Mouse (Mus musculus): ENCODE data around the gene Col23a1. TPM values are rescaled to one million over a fixed set of nuclear protein-coding genes. Genes with fewer than 3 reads are reported as not detected.
A peak's percentile ranks its signal among the peaks of the same experiment; 100 is the strongest.
"Not testable (repeated sequence)": the region's sequence is repeated elsewhere in the genome, so short reads cannot be mapped to it uniquely, and the experiment has no call there.

The Col23a1 gene
- polyA plus RNA-seq, 1 experiment from 2014 or later, result 5.2 TPM

- Histone ChIP-seq H3K27ac (ENCODE audit: low read depth, low read length) (peak within 1 kb of the TSS; percentile 93), H3K27me3 (ENCODE audit: control insufficient read depth, insufficient read depth, low read length) (no peaks in the 10 kb centered on the region), H3K4me1 (ENCODE audit: control insufficient read depth, insufficient read depth, low read length) (peaks cover 13% of the 10 kb centered on the region), H3K4me3 (ENCODE audit: low read depth, low read length) (peak within 1 kb of the TSS; percentile 98), H3K9ac (replicated peaks; ENCODE audit: low read depth, low read length) (peak within 1 kb of the TSS; percentile 99), H3K9me3 (ENCODE audit: control insufficient read depth, low read length) (no peaks in the 10 kb centered on the region), H3K4me2 (ENCODE audit: low read depth, low read length) (peak within 1 kb of the TSS; percentile 81), H3K36me3 (ENCODE audit: control insufficient read depth, insufficient read depth, low read length) (peaks cover 37% of the 10 kb centered on the region)
- under 1% methylated on average over 85 of the region's 91 CpGs for WGBS
- ATAC-seq (ENCODE audit: low read depth), result peak; percentile 95
Measured at GRCm38 (mm10) chr11:51606447-51607095, 316.9 kb downstream of the Col23a1 start, which contains the start of gene Hnrnpab. Hnrnpab (minus strand) TSS chr11:51606847.

DNA sequence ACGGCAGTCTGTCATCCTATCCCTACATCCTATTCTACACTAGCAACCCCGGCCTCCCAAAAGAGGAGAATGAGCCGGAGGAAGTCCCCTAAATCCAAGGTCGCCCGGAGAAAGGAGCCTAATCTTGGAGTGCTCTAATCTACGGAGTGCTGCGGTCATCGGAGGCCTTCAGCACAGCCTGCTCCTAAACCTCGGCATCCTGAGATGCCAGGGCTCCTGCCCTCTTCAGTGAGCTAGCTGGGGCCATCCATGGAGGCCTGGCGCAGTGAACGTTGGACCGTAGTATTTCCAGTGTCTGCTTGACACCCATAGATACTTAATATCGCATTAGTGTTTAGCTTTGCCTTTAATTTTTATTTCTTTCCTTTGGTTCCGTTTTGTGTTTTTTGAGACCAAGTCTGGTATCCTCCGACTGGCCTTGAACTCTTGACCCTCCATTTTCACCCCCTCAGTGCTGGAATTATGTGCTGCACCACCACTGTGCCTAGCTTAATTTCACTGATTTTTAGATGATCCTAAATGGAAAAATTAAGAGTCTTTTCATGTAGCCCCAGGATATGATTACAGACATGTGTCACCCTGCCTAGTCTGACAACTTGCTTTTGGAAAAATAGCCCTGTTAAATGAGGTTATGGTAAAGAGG is 317.5 kb downstream of the Col23a1 start:
- whole genome bisulfite sequencing, result 8% methylated on average over 15 of the region's 15 CpGs
- Histone ChIP-seq H3K27ac (ENCODE audit: low read depth, low read length) (peak overlapping the region; percentile 93), H3K27me3 (ENCODE audit: control insufficient read depth, insufficient read depth, low read length) (no peaks in the 10 kb centered on the region), H3K4me1 (ENCODE audit: control insufficient read depth, insufficient read depth, low read length) (peaks cover 13% of the 10 kb centered on the region), H3K9ac (replicated peaks; ENCODE audit: low read depth, low read length) (peak overlapping the region; percentile 99), H3K36me3 (ENCODE audit: control insufficient read depth, insufficient read depth, low read length) (peaks cover 31% of the 10 kb centered on the region), H3K4me3 (ENCODE audit: low read depth, low read length) (peak overlapping the region; percentile 98), H3K9me3 (ENCODE audit: control insufficient read depth, low read length) (no peaks in the 10 kb centered on the region), H3K4me2 (ENCODE audit: low read depth, low read length) (peak overlapping the region; percentile 81)
- ATAC-seq (ENCODE audit: low read depth), result peak; percentile 56

DNA sequence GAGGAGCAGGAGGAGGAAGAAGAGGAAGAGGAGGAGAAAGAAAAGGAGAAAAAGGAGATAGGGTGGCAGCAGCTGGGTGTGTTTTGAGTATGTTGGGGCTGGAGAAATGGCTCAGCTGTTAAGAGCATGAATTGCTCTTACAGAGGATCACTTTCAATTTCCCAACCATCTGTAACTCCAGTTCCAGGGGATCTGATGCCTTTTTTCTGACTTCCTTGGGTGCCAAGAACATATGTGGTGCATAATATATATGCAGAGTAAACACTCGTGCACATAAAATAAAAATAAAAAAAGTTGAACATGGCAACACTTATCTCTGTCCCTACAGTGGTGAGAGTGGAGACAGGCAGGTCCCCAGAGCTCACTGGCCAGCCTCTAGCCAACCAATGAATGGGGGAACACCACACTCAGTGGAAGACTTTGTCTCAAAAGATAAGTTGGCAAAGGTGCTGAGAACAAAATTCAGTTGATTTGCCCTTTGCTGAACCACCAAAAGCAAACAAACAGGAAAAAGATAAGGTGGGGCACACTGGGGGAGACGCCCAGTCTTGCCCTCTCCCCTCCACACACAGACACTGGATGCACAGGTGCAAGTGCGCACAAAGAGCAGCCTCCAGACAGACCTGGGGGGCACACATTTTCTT is 319.7 kb downstream of the Col23a1 start:
- Histone ChIP-seq H3K4me1 (ENCODE audit: control insufficient read depth, insufficient read depth, low read length) (peaks cover 12% of the 10 kb centered on the region), H3K9me3 (ENCODE audit: control insufficient read depth, low read length) (no peaks in the 10 kb centered on the region), H3K4me3 (ENCODE audit: low read depth, low read length) (no peak overlapping the region), H3K27ac (ENCODE audit: low read depth, low read length) (no peak overlapping the region), H3K9ac (replicated peaks; ENCODE audit: low read depth, low read length) (no peak overlapping the region), H3K27me3 (ENCODE audit: control insufficient read depth, insufficient read depth, low read length) (no peaks in the 10 kb centered on the region), H3K36me3 (ENCODE audit: control insufficient read depth, insufficient read depth, low read length) (peaks cover 10% of the 10 kb centered on the region; the same call in 1 of the 2 replicates), H3K4me2 (ENCODE audit: low read depth, low read length) (no peak overlapping the region)
- WGBS, result 85% methylated on average over 3 of the region's 3 CpGs
- ATAC-seq (ENCODE audit: low read depth), result no peak

- H3K27me3 ChIP-seq (ENCODE audit: control insufficient read depth, insufficient read depth, low read length); H3K36me3 ChIP-seq (ENCODE audit: control insufficient read depth, insufficient read depth, low read length); H3K9ac ChIP-seq (replicated peaks; ENCODE audit: low read depth, low read length); H3K9me3 ChIP-seq (ENCODE audit: control insufficient read depth, low read length); H3K27ac ChIP-seq (ENCODE audit: low read depth, low read length); H3K4me1 ChIP-seq (ENCODE audit: control insufficient read depth, insufficient read depth, low read length); ATAC-seq (ENCODE audit: low read depth); H3K4me2 ChIP-seq (ENCODE audit: low read depth, low read length); H3K4me3 ChIP-seq (ENCODE audit: low read depth, low read length): not testable (repeated sequence)
- 81% methylated on average over 5 of the region's 5 CpGs for WGBS
Measured at GRCm38 (mm10) chr11:51609940-51610339, 320.2 kb downstream of the Col23a1 start.

GRCm38 (mm10) chr11:51614256-51614655 is 324.5 kb downstream of the Col23a1 start:
- 86% methylated on average over 8 of the region's 8 CpGs for WGBS
- ATAC-seq (ENCODE audit: low read depth), result no peak

GRCm38 (mm10) chr11:51615129-51615528 is 325.4 kb downstream of the Col23a1 start:
- no peaks in the 10 kb centered on the region for H3K36me3 ChIP-seq (ENCODE audit: control insufficient read depth, insufficient read depth, low read length)
- 53% methylated on average over 7 of the region's 7 CpGs for WGBS

More at GRCm38 (mm10) chr11:51614256-51614655, 324.5 kb downstream of the Col23a1 start:
- Histone ChIP-seq H3K4me2 (ENCODE audit: low read depth, low read length) (no peak overlapping the region), H3K9me3 (ENCODE audit: control insufficient read depth, low read length) (no peaks in the 10 kb centered on the region), H3K4me3 (ENCODE audit: low read depth, low read length) (no peak overlapping the region), H3K36me3 (ENCODE audit: control insufficient read depth, insufficient read depth, low read length) (no peaks in the 10 kb centered on the region), H3K27me3 (ENCODE audit: control insufficient read depth, insufficient read depth, low read length) (no peaks in the 10 kb centered on the region), H3K27ac (ENCODE audit: low read depth, low read length) (no peak overlapping the region), H3K4me1 (ENCODE audit: control insufficient read depth, insufficient read depth, low read length) (0 out of 2 replicates have a peak, but pooled peaks cover 4% of the 10 kb centered on the region), H3K9ac (replicated peaks; ENCODE audit: low read depth, low read length) (no peak overlapping the region)

GRCm38 (mm10) chr11:51615601-51616000 is 325.9 kb downstream of the Col23a1 start:
- Histone ChIP-seq H3K36me3 (ENCODE audit: control insufficient read depth, insufficient read depth, low read length) (no peaks in the 10 kb centered on the region), H3K4me1 (ENCODE audit: control insufficient read depth, insufficient read depth, low read length) (peaks cover 9% of the 10 kb centered on the region), H3K4me3 (ENCODE audit: low read depth, low read length) (peak overlapping the region; percentile 25), H3K9ac (replicated peaks; ENCODE audit: low read depth, low read length) (peak overlapping the region; percentile 41; the same call in 1 of the 2 replicates), H3K27ac (ENCODE audit: low read depth, low read length) (no peak overlapping the region), H3K9me3 (ENCODE audit: control insufficient read depth, low read length) (no peaks in the 10 kb centered on the region), H3K27me3 (ENCODE audit: control insufficient read depth, insufficient read depth, low read length) (no peaks in the 10 kb centered on the region), H3K4me2 (ENCODE audit: low read depth, low read length) (peak overlapping the region; percentile 53)
- ATAC-seq (ENCODE audit: low read depth), result no peak
- WGBS, result 7% methylated on average over 14 of the region's 14 CpGs

More at GRCm38 (mm10) chr11:51615129-51615528, 325.4 kb downstream of the Col23a1 start:
- Histone ChIP-seq H3K4me2 (ENCODE audit: low read depth, low read length) (peak overlapping the region; percentile 53), H3K4me3 (ENCODE audit: low read depth, low read length) (peak overlapping the region; percentile 25; the same call in 1 of the 2 replicates), H3K4me1 (ENCODE audit: control insufficient read depth, insufficient read depth, low read length) (peaks cover 4% of the 10 kb centered on the region), H3K27me3 (ENCODE audit: control insufficient read depth, insufficient read depth, low read length) (no peaks in the 10 kb centered on the region), H3K9ac (replicated peaks; ENCODE audit: low read depth, low read length) (peak overlapping the region; percentile 41; the same call in 1 of the 2 replicates), H3K27ac (ENCODE audit: low read depth, low read length) (no peak overlapping the region), H3K9me3 (ENCODE audit: control insufficient read depth, low read length) (no peaks in the 10 kb centered on the region)
- ATAC-seq (ENCODE audit: low read depth), result no peak

GRCm38 (mm10) chr11:51616113-51616512 is 326.4 kb downstream of the Col23a1 start:
- not testable (repeated sequence) for H3K36me3 ChIP-seq (ENCODE audit: control insufficient read depth, insufficient read depth, low read length); ATAC-seq (ENCODE audit: low read depth); H3K9ac ChIP-seq (replicated peaks; ENCODE audit: low read depth, low read length); H3K9me3 ChIP-seq (ENCODE audit: control insufficient read depth, low read length); H3K27ac ChIP-seq (ENCODE audit: low read depth, low read length); H3K27me3 ChIP-seq (ENCODE audit: control insufficient read depth, insufficient read depth, low read length)
- H3K4me3 ChIP-seq (ENCODE audit: low read depth, low read length), result peak overlapping the region; percentile 25; the same call in 1 of the 2 replicates
- H3K4me2 ChIP-seq (ENCODE audit: low read depth, low read length), result peak overlapping the region; percentile 53; the same call in 1 of the 2 replicates
- WGBS, result 95% methylated on average over 7 of the region's 7 CpGs
- peaks cover 10% of the 10 kb centered on the region for H3K4me1 ChIP-seq (ENCODE audit: control insufficient read depth, insufficient read depth, low read length)

All from neural tube, embryonic 14.5 days (tissue).